Comparison of ENCODE assay signal across 8 mouse cellular contexts in genomic region chr15:82969206-82969721, GRCm38 (mm10). TPM values are rescaled to one million over a fixed set of nuclear protein-coding genes. Genes with fewer than 3 reads are reported as not detected.
DNase-seq lines count a peak whose midpoint lies in the region; ATAC-seq and TF ChIP-seq lines count a peak whose summit lies in the region.

No protein-coding gene starts in this region.

- H3K27me3 ChIP-seq in thymus, adult 2 months (ENCODE audit: control insufficient read depth, insufficient read depth, low read length): no peaks in the 10 kb centered on the region
- peaks cover 29% of the 10 kb centered on the region for H3K27me3 ChIP-seq in limb, embryonic 12.5 days
- 0 out of 2 replicates have a peak, but pooled peaks cover 4% of the 10 kb centered on the region for H3K27me3 ChIP-seq in stomach, embryonic 15.5 days (replicated peaks)

- H3K4me2 ChIP-seq in limb, embryonic 12.5 days: peak overlapping the region; percentile 55
- H3K4me2 ChIP-seq in stomach, embryonic 15.5 days: no peak overlapping the region

- 11% methylated on average over 6 of the region's 6 CpGs for WGBS in thymus, adult 2 months
- WGBS in limb, embryonic 12.5 days: 12% methylated on average over 6 of the region's 6 CpGs
- 18% methylated on average over 6 of the region's 6 CpGs for WGBS in stomach, embryonic 15.5 days

- H3K9me3 ChIP-seq in limb, embryonic 12.5 days: no peaks in the 10 kb centered on the region
- no peaks in the 10 kb centered on the region for H3K9me3 ChIP-seq in stomach, embryonic 15.5 days

- no peak overlapping the region for H3K27ac ChIP-seq in thymus, adult 2 months (ENCODE audit: control insufficient read depth, insufficient read depth, low read length)
- H3K27ac ChIP-seq in limb, embryonic 12.5 days: peak overlapping the region; percentile 82
- H3K27ac ChIP-seq in stomach, embryonic 15.5 days: peak overlapping the region; percentile 36; the same call in 1 of the 2 replicates

- DNase-seq in adrenal gland, adult 2 months: peak; percentile 74
- no peak for DNase-seq in adrenal gland, adult 8-10 months
- DNase-seq in thymus, postnatal 0 days (ENCODE audit: low spot score): peak; percentile 35
- DNase-seq in thymus, adult 2 months: no peak
- no peak for DNase-seq in adipocyte (ENCODE audit: low spot score)
- DNase-seq in embryo, embryonic 10.5 days (ENCODE audit: low spot score): no peak

- no peak overlapping the region for H3K4me3 ChIP-seq in thymus, adult 2 months (ENCODE audit: control insufficient read depth, insufficient read depth, low read length)
- no peak overlapping the region for H3K4me3 ChIP-seq in limb, embryonic 12.5 days (replicated peaks)
- H3K4me3 ChIP-seq in stomach, embryonic 15.5 days (replicated peaks): no peak overlapping the region

- ATAC-seq in limb, embryonic 12.5 days (ENCODE audit: insufficient number of reproducible peaks, insufficient read depth, low FRiP score, low TSS enrichment, low read depth): 0 out of 2 replicates have a peak, but pooled peaks have one; percentile 12
- ATAC-seq in stomach, embryonic 15.5 days (ENCODE audit: insufficient read depth, low FRiP score, low read depth): no peak

- TF ChIP-seq CTCF in thymus, adult 2 months (IDR thresholded peaks at IDR 0.05; ENCODE audit: borderline replicate concordance, control insufficient read depth, extremely low read depth, insufficient read depth, low read length, poor library complexity): no peak

- 0 out of 2 replicates have a peak overlapping the region, but pooled peaks have one; percentile 31 for H3K9ac ChIP-seq in limb, embryonic 12.5 days (replicated peaks)
- no peak overlapping the region for H3K9ac ChIP-seq in stomach, embryonic 15.5 days

- no peak for TF ChIP-seq POLR2A in thymus, adult 2 months (IDR thresholded peaks at IDR 0.05; ENCODE audit: control insufficient read depth, extremely low read depth, insufficient read depth, low read length, poor library complexity)

- H3K4me1 ChIP-seq in thymus, adult 2 months (replicated peaks; ENCODE audit: control insufficient read depth, insufficient read depth, low read length): peaks cover 41% of the 10 kb centered on the region
- peaks cover 42% of the 10 kb centered on the region for H3K4me1 ChIP-seq in limb, embryonic 12.5 days (replicated peaks)
- peaks cover 21% of the 10 kb centered on the region; the same call in 1 of the 2 replicates for H3K4me1 ChIP-seq in stomach, embryonic 15.5 days

- H3K36me3 ChIP-seq in thymus, adult 2 months (ENCODE audit: control insufficient read depth, insufficient read depth, low read length): no peaks in the 10 kb centered on the region
- no peaks in the 10 kb centered on the region for H3K36me3 ChIP-seq in limb, embryonic 12.5 days
- H3K36me3 ChIP-seq in stomach, embryonic 15.5 days: no peaks in the 10 kb centered on the region

RNA-seq across cellular contexts. Expression of gene Tcf20, which starts 18.4 kb away (rescaled TPM):
- 100 to 1,000 TPM in 1 of 2 experiments, 10 to 100 TPM in 1; 80.6 to 103 TPM for total RNA-seq in adrenal gland, adult 2 months (2021)
- 13.9 and 27.7 TPM in 2 replicates for polyA plus RNA-seq in adrenal gland, adult 2 months (2012; rRNA removed)
- 100 to 1,000 TPM; 102 to 109 (median 106) TPM for total RNA-seq in adrenal gland, adult 8-10 months (2022)
- polyA plus RNA-seq in thymus, postnatal 0 days (2015; fragmentation: Nextera tagmentation; extraction: Ambion mirVana): 9.9 and 13.1 TPM in 2 replicates
- 48.7 and 69.3 TPM in 2 replicates for polyA plus RNA-seq in thymus, adult 2 months (2012; rRNA removed)
- 12.1 and 13.6 TPM in 2 replicates for polyA plus RNA-seq in limb, embryonic 12.5 days (2016; fragmentation: Nextera tagmentation; extraction: Ambion mirVana)
- 8.3 and 8.6 TPM in 2 replicates for polyA plus RNA-seq in stomach, embryonic 15.5 days (2015; fragmentation: Nextera tagmentation; extraction: Ambion mirVana)

Comparison
In these comparisons a context has a peak if more than half of its experiments do, and no peak if none do; other contexts are left out.
1. DNase-seq: peak in adrenal gland, adult 2 months (single experiment) and thymus, postnatal 0 days (single experiment); none in adrenal gland, adult 8-10 months (single experiment), thymus, adult 2 months (single experiment), adipocyte (single experiment) and embryo, embryonic 10.5 days (single experiment).